Mouse (Mus musculus) MEL (cell line): ENCODE measurements at regions not wholly inside any gene's neighbourhood (a gene's known extent, or its start where the extent isn't known, plus 50 kb on each side); places are given as distances from the start of the nearest gene placed in this dataset.
"Not testable (repeated sequence)": the region's sequence is repeated elsewhere in the genome, so short reads cannot be mapped to it uniquely, and the experiment has no call there.

Experiments
- CHD2 ChIP-seq: IDR thresholded peaks from 2 replicates; pipeline ENCODE4 v1.6.1; 2011; ENCODE audit warnings: low read length, improper control_type of control experiment
- CTCF ChIP-seq, 3 experiments: IDR thresholded peaks in 2 of 3; conservative IDR thresholded peaks in 1 of 3; 2 replicates each; pipeline ENCODE4 v1.5.1; 2011 to 2012; ENCODE audit warnings: low read length in 3 of 3, low read depth in 2 of 3, mild to moderate bottlenecking in 2 of 3, improper control_type of control experiment in 1 of 3, inconsistent platforms in 1 of 3, mixed read lengths in 1 of 3, moderate library complexity in 1 of 3; ENCODE audit not compliant: control insufficient read depth in 1 of 3, insufficient read depth in 1 of 3, poor library complexity in 1 of 3, severe bottlenecking in 1 of 3
- EP300 ChIP-seq, 2 experiments: IDR thresholded peaks; 2 replicates each; pipeline ENCODE4 v1.6.1; 2011; ENCODE audit warnings: improper control_type of control experiment in 2 of 2, low read length in 2 of 2, low read depth in 1 of 2, mild to moderate bottlenecking in 1 of 2
- GATA1 ChIP-seq: IDR thresholded peaks from 2 replicates; pipeline ENCODE4 v1.6.1; 2011; ENCODE audit warnings: low read depth, low read length, improper control_type of control experiment
- HCFC1 ChIP-seq: IDR thresholded peaks from 2 replicates; pipeline ENCODE4 v1.6.1; 2012; ENCODE audit warnings: low read depth, mild to moderate bottlenecking, inconsistent platforms, low read length, improper control_type of control experiment, moderate library complexity
- JUND ChIP-seq: IDR thresholded peaks from 2 replicates; pipeline ENCODE4 v1.6.1; 2011; ENCODE audit warnings: low read depth, mild to moderate bottlenecking, improper control_type of control experiment, low read length
- KAT2A ChIP-seq: conservative IDR thresholded peaks from 2 replicates; pipeline ENCODE4 v1.6.1; 2012; ENCODE audit warnings: low read depth, low read length, improper control_type of control experiment, inconsistent platforms
- MAFK ChIP-seq: IDR thresholded peaks from 2 replicates; pipeline ENCODE4 v1.6.1; 2011; ENCODE audit warnings: low read depth, mild to moderate bottlenecking, low read length, improper control_type of control experiment, borderline replicate concordance
- MYC ChIP-seq: IDR thresholded peaks from 2 replicates; pipeline ENCODE4 v1.6.1; 2011; ENCODE audit warnings: low read depth, mild to moderate bottlenecking, low read length, improper control_type of control experiment, moderate library complexity
- POLR2A ChIP-seq, 2 experiments: IDR thresholded peaks; 2 replicates each; pipeline ENCODE4 v1.6.1; 2011 to 2012; ENCODE audit warnings: low read length in 2 of 2, mild to moderate bottlenecking in 2 of 2, control low read depth in 1 of 2, improper control_type of control experiment in 1 of 2, low read depth in 1 of 2, moderate library complexity in 1 of 2; ENCODE audit not compliant: control insufficient read depth in 1 of 2, insufficient read depth in 1 of 2, poor library complexity in 1 of 2
- POLR2AphosphoS5 ChIP-seq: IDR thresholded peaks from 2 replicates; pipeline ENCODE4 v1.6.1; 2012; ENCODE audit warnings: low read depth, borderline replicate concordance, mild to moderate bottlenecking, inconsistent platforms, low read length, moderate library complexity, mixed read lengths
- TAL1 ChIP-seq: IDR thresholded peaks from 2 replicates; pipeline ENCODE4 v1.6.1; 2012; ENCODE audit warnings: mild to moderate bottlenecking, inconsistent platforms, low read length, moderate library complexity, mixed read lengths
- ZKSCAN1 ChIP-seq: IDR thresholded peaks from 2 replicates; pipeline ENCODE4 v1.6.1; 2012; ENCODE audit warnings: low read depth, mild to moderate bottlenecking, inconsistent platforms, low read length, improper control_type of control experiment, moderate library complexity
- ZNF384 ChIP-seq: IDR thresholded peaks from 2 replicates; pipeline ENCODE4 v1.6.1; 2012; ENCODE audit warnings: low read depth, mild to moderate bottlenecking, inconsistent platforms, low read length, improper control_type of control experiment

DNA sequence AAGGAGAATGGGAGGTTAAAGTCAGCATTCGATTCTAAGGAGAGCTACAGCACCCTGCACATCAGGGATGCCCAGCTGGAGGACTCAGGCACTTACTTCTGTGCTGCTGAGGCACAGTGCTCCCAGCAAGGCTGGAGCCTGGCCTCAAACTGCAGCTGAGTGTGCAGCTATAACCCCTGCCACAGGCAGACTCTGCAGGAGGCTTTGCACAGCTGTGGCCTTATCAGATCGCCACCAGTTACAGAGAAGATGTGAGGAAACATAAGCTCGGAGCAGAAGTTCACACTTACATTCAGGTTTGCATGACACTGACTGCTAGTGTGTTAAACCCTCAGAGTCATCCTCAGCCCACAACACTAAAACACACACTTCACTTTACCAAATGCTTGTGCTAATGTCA is 654.6 kb downstream of the Dad1 start:
- TF ChIP-seq CTCF (IDR thresholded peaks at IDR 0.05 in 2 of 3, conservative IDR thresholded peaks at IDR 0.05 in 1 of 3; ENCODE audit: control insufficient read depth in 1 of 3, insufficient read depth in 1 of 3, low read depth in 2 of 3, low read length in 3 of 3, poor library complexity in 1 of 3, severe bottlenecking in 1 of 3); HCFC1; EP300 (IDR thresholded peaks at IDR 0.05; ENCODE audit: low read depth in 1 of 2, low read length in 2 of 2); MYC; ZKSCAN1; MAFK; POLR2A (IDR thresholded peaks at IDR 0.05; ENCODE audit: control insufficient read depth in 1 of 2, insufficient read depth in 1 of 2, low read depth in 1 of 2, low read length in 2 of 2, poor library complexity in 1 of 2); CHD2; GATA1; KAT2A; TAL1; ZNF384; POLR2AphosphoS5; JUND: not testable (repeated sequence)
